Mouse (Mus musculus) liver (tissue): Measurements from ENCODE around the gene Nrbp1.

Experiments used
- DNase-seq: peaks from one replicate; pipeline ENCODE4 v3.0.0-alpha.2; 2020; ENCODE audit warnings: mixed read lengths

The Nrbp1 gene

GRCm38 (mm10) chr5:31240637-31241521 lies at the start of gene Nrbp1, which contains the start of gene Gm9970:
Nrbp1 (plus strand) TSS chr5:31240864.
Gm9970 (minus strand) TSS chr5:31241232.
- peak; percentile 98 for DNase-seq

GRCm38 (mm10) chr5:31192045-31192938 lies 48.4 kb upstream of the Nrbp1 start:
- peak; percentile 78 for DNase-seq

- DNase-seq, result peak; percentile 99
These were observed 47.6 kb upstream of the Nrbp1 start, which contains the start of the genes Snx17 and Eif2b4 for GRCm38 (mm10) chr5:31192939-31193630. Snx17 (plus strand) TSS chr5:31193227. Eif2b4 (minus strand) TSS chr5:31193430.

- DNase-seq, result peak; percentile 38
These were observed 46.9 kb upstream of the Nrbp1 start for GRCm38 (mm10) chr5:31193631-31194281.

GRCm38 (mm10) chr5:31194486-31195485 lies 45.9 kb upstream of the Nrbp1 start:
- DNase-seq, result no peak

GRCm38 (mm10) chr5:31195671-31196070 lies 45.0 kb upstream of the Nrbp1 start:
- DNase-seq, result no peak

GRCm38 (mm10) chr5:31196207-31196606 lies 44.5 kb upstream of the Nrbp1 start:
- no peak for DNase-seq

- DNase-seq, result no peak
These were observed 43.6 kb upstream of the Nrbp1 start for GRCm38 (mm10) chr5:31197072-31197471.

- DNase-seq, result no peak
These were observed 42.5 kb upstream of the Nrbp1 start for GRCm38 (mm10) chr5:31198170-31198569.

GRCm38 (mm10) chr5:31198616-31199320 lies 41.9 kb upstream of the Nrbp1 start:
- no peak for DNase-seq

- no peak for DNase-seq
These were observed 41.3 kb upstream of the Nrbp1 start for GRCm38 (mm10) chr5:31199321-31199892.

- no peak for DNase-seq
These were observed 40.8 kb upstream of the Nrbp1 start for GRCm38 (mm10) chr5:31199893-31200292.

- DNase-seq, result peak; percentile 34
These were observed 40.3 kb upstream of the Nrbp1 start for GRCm38 (mm10) chr5:31200327-31200768.

- DNase-seq, result no peak
These were observed 39.5 kb upstream of the Nrbp1 start for GRCm38 (mm10) chr5:31201042-31201741.

GRCm38 (mm10) chr5:31201742-31202590 lies 38.7 kb upstream of the Nrbp1 start, which contains the start of gene Zfp513:
Zfp513 (minus strand) TSS chr5:31202303.
- DNase-seq, result peak; percentile 95

GRCm38 (mm10) chr5:31202933-31203332 lies 37.7 kb upstream of the Nrbp1 start:
- no peak for DNase-seq

GRCm38 (mm10) chr5:31203866-31204265 lies 36.8 kb upstream of the Nrbp1 start:
- DNase-seq, result no peak

GRCm38 (mm10) chr5:31204421-31204820 lies 36.2 kb upstream of the Nrbp1 start:
- DNase-seq, result no peak
